Mouse (Mus musculus) adrenal gland, postnatal 4 days (tissue): ENCODE results near the gene Akap7. TPM values are rescaled to one million over a fixed set of nuclear protein-coding genes. Genes with fewer than 3 reads are reported as not detected.

Source experiments
- DNase-seq, 2 experiments: peaks; one replicate each; pipeline ENCODE4 v3.0.0; 2021 to 2022; ENCODE audit warnings: low spot score in 2 of 2, mixed read lengths in 2 of 2
- long read RNA-seq, 2 experiments: library from polyadenylated mRNA; stranded (forward); transcript quantifications; one replicate each; pipeline ENCODE4 v2.0.0; 2021
- total RNA-seq, 2 experiments: library from RNA; stranded (reverse); gene quantifications; 2 replicates each; pipeline ENCODE4 v1.2.3; 2021

Akap7 gene
- total RNA-seq = 100 to 1,000 TPM in 1 of 2 experiments, 10 to 100 TPM in 1; 87.9 to 104 TPM
- long read RNA-seq, experiment 1, partial matches to known transcripts = 1 of 29 reads
- long read RNA-seq, experiment 1, other reads (novel, unspliced or antisense) = 25 of 29 reads
- long read RNA-seq, experiment 2, transcript Akap7-203 (2 exons, 2,321 nt) = major isoform, 18 of 72 reads
- long read RNA-seq, experiment 2, partial matches to known transcripts = 3 of 72 reads
- long read RNA-seq, experiment 2, other reads (novel, unspliced or antisense) = 47 of 72 reads

DNA sequence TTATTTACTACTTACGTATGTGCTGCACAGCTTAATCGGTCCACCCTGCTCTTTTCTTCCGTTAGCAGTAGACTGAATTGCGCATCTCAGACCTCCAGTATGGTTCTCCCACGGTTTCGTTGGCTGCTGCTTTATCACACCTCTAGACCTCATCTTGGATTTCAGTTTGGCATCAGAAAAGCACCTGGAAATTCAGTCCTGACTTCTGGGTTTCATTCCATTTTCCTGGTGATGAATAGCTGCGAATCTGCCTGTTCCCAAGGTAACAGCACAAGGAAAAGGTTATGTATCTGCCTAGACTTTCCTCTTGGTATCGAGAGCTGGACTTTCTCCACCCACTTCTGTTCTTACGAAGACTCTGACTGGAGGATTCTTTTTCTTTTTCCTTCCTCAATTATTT, at the start of gene Akap7:
Gene Akap7 (minus strand): TSS at position 101 of the 400 bp plus-strand sequence.
- DNase-seq = no peak

GRCm38 (mm10) chr10:25354390-25354789, 46.7 kb upstream of the Akap7 start:
- no peak for DNase-seq

- DNase-seq = no peak
Measured at GRCm38 (mm10) chr10:25353941-25354340, 46.3 kb upstream of the Akap7 start.

GRCm38 (mm10) chr10:25342801-25343200, 35.1 kb upstream of the Akap7 start:
- no peak for DNase-seq

DNA sequence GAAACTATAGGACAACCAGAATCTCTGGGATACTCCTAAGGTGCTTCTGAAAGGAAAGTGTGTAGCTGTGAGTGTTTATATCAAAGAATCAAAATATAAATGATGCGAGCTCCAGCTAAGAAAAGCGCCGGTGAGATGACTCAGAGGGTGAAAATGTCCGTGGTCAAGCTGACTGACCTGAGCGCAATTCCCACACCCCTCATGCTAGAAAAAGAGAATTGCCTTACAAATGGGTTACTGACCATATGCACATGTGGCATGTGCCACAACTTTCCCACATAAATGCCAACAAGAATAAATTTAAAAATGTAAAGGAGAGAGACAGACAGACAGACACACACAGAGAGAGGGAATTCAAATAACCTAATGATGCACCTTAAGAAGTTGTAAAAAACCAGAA, 33.0 kb upstream of the Akap7 start:
- no peak for DNase-seq

GRCm38 (mm10) chr10:25333390-25334079, 25.9 kb upstream of the Akap7 start:
- DNase-seq = no peak

DNA sequence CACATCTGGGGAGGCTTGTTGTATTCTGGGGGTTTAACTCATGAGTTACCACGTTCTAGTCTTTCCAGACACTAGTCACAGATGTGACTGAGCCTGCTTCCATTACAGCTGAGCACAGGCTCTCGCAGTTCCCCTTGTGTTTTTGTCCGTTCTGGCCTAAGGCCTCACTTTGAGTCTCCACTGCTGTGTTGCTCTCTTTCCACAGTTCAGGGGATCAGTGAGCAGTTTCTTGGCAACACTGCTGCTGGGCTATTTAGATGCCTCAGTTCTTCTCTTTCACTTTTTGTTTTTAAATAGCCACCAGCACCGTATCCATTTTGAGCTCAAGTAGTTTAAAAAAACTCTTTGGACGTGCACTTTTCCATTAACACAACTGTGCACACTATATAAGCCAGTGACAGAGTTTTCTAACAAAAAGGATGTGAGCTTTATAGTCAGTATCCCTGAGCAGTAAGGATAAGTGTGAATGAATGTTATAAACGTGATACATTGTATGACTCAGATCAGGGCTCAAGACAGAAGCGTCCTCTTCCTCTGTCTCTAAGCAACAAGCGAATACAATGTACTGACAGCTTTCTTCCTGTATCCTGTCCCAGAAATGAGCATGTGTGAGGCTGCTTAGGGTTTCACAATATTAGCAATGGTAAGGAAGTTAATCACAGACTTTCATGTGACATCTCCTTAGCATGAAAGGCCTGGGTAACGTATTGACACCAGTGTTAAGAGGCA, 23.8 kb upstream of the Akap7 start:
- DNase-seq = no peak

- no peak for DNase-seq
Measured at GRCm38 (mm10) chr10:25330094-25330493, 22.4 kb upstream of the Akap7 start.

- DNase-seq = no peak
Measured at GRCm38 (mm10) chr10:25327511-25327910, 19.8 kb upstream of the Akap7 start.

DNA sequence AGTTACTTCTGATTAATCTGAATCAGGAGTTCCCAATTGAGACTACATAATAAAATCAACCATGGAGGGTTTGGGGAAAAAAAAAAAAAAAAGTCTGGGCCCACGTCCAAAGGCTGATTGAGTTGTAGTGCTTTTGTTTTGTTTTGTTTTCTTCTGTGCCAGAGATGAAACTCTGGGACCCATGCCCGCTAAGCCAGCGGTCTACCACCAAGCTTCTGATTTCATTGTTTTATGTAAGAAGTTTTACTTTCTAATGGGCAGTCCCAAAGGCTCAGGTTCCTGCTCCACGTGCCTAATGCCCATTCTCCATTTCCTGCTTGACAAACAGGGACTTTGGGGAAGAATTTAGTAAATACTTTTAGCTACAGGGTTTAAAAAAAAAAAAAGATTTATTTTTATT, 18.0 kb upstream of the Akap7 start:
- no peak for DNase-seq

DNA sequence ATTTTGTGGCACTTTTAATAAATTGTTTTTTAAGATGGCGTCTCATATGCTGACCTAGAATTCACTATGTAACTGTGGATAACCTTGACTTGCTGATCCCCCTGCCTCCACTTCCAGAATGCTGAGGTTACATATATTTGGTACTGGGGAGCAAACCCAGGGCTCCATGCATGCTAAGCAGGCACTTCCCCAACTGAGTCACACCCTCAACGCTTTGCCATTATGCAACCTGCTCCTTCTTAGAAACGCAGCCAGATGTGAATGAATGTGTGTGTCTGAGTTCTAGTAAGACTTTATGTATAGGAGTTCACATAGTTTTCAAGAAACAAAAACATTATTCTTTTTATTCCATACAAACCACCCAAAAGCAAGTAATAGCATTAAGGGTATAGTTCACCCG, 13.5 kb upstream of the Akap7 start:
- no peak for DNase-seq

GRCm38 (mm10) chr10:25319531-25319930, 11.9 kb upstream of the Akap7 start:
- DNase-seq = no peak

GRCm38 (mm10) chr10:25318405-25318804, 10.7 kb upstream of the Akap7 start:
- no peak for DNase-seq

GRCm38 (mm10) chr10:25317665-25318064, 10.0 kb upstream of the Akap7 start:
- no peak for DNase-seq

DNA sequence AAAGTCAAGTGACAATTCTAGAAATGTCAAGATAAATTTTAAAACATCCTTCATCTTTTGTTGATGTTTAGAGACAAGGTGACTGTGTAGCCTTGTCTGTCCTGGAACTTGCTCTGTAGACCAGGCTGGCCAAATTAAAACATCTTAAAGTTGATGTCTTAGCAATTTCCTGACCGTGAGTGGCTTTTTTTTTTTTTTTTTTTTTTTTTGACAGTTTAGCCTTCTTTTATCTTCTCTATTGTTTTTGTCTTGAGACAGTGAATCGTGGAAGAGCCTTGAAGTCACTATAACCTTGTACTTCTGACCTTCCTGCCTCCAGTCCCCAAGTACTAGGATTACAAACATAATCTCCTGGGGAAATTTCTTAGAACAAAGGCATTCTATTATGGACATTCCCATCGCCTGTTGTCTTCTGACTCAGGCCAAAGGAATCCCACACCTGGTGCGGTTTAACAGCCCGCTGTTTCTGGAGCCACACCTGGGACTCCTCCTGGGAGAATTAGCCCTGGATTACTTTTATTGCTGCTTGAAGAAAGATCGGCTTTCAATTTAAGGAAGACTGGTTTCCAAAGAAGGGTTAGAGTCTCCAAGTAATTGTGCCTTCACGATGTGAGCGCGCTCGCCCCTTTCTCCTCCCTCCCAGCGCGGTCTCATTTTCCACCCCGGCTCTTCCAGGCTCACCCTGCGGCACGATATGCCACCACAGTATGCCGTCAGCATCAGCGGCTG, 6.3 kb upstream of the Akap7 start:
- no peak for DNase-seq

DNA sequence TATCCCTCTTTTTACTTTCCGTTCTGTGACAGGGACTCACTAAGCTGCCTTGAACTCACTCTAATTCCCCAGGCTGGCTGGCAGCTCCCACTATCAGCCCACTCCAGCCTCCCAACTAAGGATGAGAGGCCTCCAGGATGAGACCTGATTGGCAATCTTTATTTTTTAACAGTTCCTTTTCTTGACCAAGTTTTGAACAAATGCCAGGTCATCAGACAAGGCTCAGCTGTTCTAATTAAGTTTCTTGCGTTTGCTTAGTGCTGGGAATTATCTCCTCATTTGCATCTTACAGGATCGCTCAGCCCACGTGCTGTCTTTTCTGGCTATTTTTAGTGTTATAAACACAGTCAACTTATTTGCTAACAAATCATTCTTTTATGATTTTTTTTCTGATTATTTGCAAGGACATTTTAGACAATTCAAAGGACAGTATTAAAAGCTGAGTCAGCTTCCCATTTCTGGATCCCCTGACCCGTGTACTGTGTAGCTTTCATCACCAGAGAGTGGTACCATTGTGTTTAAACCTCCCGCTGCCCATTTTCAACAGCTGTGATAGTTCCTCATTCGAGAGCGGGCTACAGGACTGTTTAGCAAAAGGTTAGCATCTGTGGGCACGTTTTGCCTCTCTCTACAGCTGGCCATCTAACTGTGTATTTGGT, 4.0 kb upstream of the Akap7 start:
- DNase-seq = no peak

GRCm38 (mm10) chr10:25310736-25311135, 3.1 kb upstream of the Akap7 start:
- no peak for DNase-seq

GRCm38 (mm10) chr10:25309996-25310395, 2.3 kb upstream of the Akap7 start:
- DNase-seq = no peak

DNA sequence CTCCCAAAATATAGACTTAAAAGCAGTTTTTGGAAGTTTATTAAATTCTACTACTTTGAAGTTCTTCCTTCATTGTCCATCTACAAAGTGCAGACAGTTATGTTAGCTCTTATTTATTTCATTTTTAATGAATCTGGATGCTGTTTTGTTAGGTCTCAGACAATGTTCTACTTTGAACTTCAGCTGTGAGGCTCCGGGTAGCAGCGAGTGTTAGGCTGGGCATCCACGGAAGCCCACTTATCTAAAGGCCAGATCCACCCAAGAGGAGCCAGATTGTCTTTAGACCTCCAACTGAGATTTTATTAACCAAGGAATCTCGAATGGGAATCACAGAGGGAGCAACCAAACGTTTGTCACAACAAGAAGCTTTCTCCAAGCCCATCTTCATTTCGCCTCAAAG, 2.5 kb downstream of the Akap7 start:
- no peak for DNase-seq

- no peak for DNase-seq
Measured at GRCm38 (mm10) chr10:25304608-25305007, 3.1 kb downstream of the Akap7 start.

GRCm38 (mm10) chr10:25299031-25299529, 8.6 kb downstream of the Akap7 start:
- no peak for DNase-seq
